Mouse (Mus musculus): ENCODE measurements around the gene Add2. TPM values are rescaled to one million over a fixed set of nuclear protein-coding genes. Genes with fewer than 3 reads are reported as not detected.

Add2 gene
- polyA plus RNA-seq (2017; shearing (Covaris generic)) = 0.20 TPM

DNA sequence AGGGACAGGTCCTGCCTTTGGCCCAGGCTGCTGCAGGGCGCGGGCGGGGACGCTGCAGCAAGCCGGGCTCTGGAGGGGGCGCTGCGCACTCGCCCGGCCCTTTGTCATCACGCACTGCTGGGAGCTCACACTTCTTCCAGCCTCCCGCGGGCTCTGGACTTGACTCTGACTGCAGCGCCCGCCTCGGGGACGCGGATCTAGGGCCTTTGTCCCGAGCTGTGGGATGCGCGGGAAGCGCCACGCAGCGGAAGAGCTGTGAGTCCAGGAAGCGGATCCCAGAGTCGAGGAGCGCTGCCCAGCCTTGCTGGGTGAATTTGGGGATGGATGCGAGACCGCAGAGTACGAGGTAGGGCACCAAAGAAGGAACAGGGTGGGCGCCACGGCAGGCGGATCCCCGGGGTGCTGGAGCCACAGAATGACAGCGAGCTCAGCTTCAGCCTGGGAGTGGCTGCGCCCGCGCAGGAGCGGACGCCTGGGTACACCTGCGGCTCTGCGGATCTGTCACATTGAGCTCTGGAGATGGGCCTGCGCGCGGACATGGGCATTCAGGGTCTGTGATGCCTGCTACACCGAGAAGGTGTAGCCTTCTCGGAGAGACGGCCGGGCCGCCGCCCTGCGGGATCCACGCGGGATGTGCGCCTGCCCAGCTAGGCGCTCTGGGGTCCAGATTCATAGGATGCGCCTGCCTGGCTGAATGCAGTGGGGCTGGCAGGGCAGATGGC is at the start of gene Add2:
TSS of gene Add2 (plus strand) at position 81 of the 722 bp plus-strand sequence.

DNA sequence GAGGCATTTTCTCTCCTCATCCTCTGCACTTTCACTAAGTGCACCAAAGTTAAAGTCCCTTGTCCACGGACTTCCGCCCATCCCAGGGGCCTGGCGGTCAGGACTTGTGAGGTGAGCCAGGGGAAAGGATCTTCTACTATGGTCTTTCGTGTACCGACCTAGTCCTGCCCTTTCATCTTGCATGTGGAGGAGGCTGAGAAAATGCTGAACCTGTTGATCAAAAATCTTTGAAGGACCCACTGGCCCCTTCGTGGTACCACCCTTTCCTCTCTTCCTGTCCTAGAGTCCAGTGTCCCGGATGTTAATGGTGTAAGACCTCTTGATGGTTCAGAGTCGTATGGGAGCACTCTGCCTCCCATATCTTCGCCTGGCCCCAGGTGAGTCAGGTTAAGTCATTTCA is 12.6 kb upstream of the Add2 start, which contains the start of gene Figla:
TSS of gene Figla (plus strand) at position 301 of the 400 bp plus-strand sequence.

Other genes starting within 250 kb of the Add2 start
- not detected for gene Nat8f6, start 207.7 kb upstream of the Add2 start, polyA plus RNA-seq (2017; shearing (Covaris generic))
- not detected for gene Nat8f5, start 207.7 kb upstream of the Add2 start, polyA plus RNA-seq (2017; shearing (Covaris generic))
- gene Nat8, start 196.6 kb upstream of the Add2 start, polyA plus RNA-seq (2017; shearing (Covaris generic)) = not detected
- 0.60 TPM for gene Nat8f2, start 159.5 kb upstream of the Add2 start, polyA plus RNA-seq (2017; shearing (Covaris generic))
- gene Nat8f4, start 123.8 kb upstream of the Add2 start, polyA plus RNA-seq (2017; shearing (Covaris generic)) = 1.5 TPM
- gene Tprkb, start 116.8 kb upstream of the Add2 start, polyA plus RNA-seq (2017; shearing (Covaris generic)) = 21.0 TPM
- gene Nat8f1, start 113.0 kb upstream of the Add2 start, polyA plus RNA-seq (2017; shearing (Covaris generic)) = 2.6 TPM
- 232 TPM for gene Dusp11, start 67.0 kb upstream of the Add2 start, polyA plus RNA-seq (2017; shearing (Covaris generic))
- not detected for gene Figla, start 12.5 kb upstream of the Add2 start, polyA plus RNA-seq (2017; shearing (Covaris generic))
- 0.40 TPM for gene Tgfa, start 166.5 kb downstream of the Add2 start, polyA plus RNA-seq (2017; shearing (Covaris generic))

All from effector memory CD4-positive, alpha-beta T cell, adult 7 months (primary cell).